Mouse (Mus musculus) Patski (cell line): ENCODE data around the gene Acp2. TPM values are rescaled to one million over a fixed set of nuclear protein-coding genes. Genes with fewer than 3 reads are reported as not detected.
A peak's percentile ranks its signal among the peaks of the same experiment; 100 is the strongest.

Experiments
- ATAC-seq: fragments of 100-300 bp; one replicate; pipeline ENCODE4 v1.8.0; 2021
- CTCF ChIA-PET: fragments of 350-600 bp; sonication (Branson Sonifier 250); formaldehyde crosslinking; loops from one replicate; lab custom pipeline; 2022; ENCODE audit warnings: inconsistent platforms; lab: Charles Lee
- POLR2A ChIA-PET: fragments of 350-600 bp; sonication (Branson Sonifier 250); formaldehyde crosslinking; loops from one replicate; lab custom pipeline; 2022; ENCODE audit warnings: antibody characterized with exemption, inconsistent platforms; lab: Charles Lee
- DNase-seq: peaks from one replicate; pipeline ENCODE4 v3.0.0-alpha.2; 2011; ENCODE audit warnings: low read depth, low spot score
- H3K27me3 ChIP-seq: fragments of 371-371 bp; one replicate; pipeline ENCODE4 v1.5.1; 2021
- CTCF ChIP-seq: fragments of 100-300 bp; IDR thresholded peaks from one replicate; pipeline ENCODE4 v1.5.1; 2021
- in situ Hi-C: fragments of 300-500 bp; cut with MboI; formaldehyde crosslinking; loops from 3 replicates; pipeline ENCODE4 v1.11.1; 2018; ENCODE audit warnings: low pct_unique_long_range_greater_than_20kb, mixed read lengths
- polyA plus RNA-seq: library from polyadenylated mRNA; unstranded; gene quantifications from one replicate; pipeline ENCODE4 v1.2.3, GENCODE M21; 2021

Acp2 gene
- polyA plus RNA-seq, 1 experiment from 2014 or later, result 45.2 TPM

GRCm38 (mm10) chr2:91194624-91195332 lies 7.9 kb upstream of the Acp2 start:
- no peak for TF ChIP-seq CTCF
- DNase-seq, result no peak
- H3K27me3 ChIP-seq, result no peaks in the 10 kb centered on the region
- in situ Hi-C loops, result no loop called here
- ChIA-PET CTCF (no interaction called here), POLR2A (no interaction called here)
- ATAC-seq, result peak; percentile 17

- H3K27me3 ChIP-seq, result no peaks in the 10 kb centered on the region
- no peak for ATAC-seq
- no peak for TF ChIP-seq CTCF
- POLR2A ChIA-PET, result no interaction called here
- CTCF ChIA-PET, result no interaction called here
- DNase-seq, result no peak
- in situ Hi-C loops, result no loop called here
Measured at GRCm38 (mm10) chr2:91196577-91197001, 6.1 kb upstream of the Acp2 start.

GRCm38 (mm10) chr2:91198888-91199287 lies 3.8 kb upstream of the Acp2 start:
- ChIA-PET CTCF (no interaction called here), POLR2A (no interaction called here)
- no peak for TF ChIP-seq CTCF
- ATAC-seq (no peak), DNase-seq (no peak)
- in situ Hi-C loops, result no loop called here
- no peaks in the 10 kb centered on the region for H3K27me3 ChIP-seq

DNA sequence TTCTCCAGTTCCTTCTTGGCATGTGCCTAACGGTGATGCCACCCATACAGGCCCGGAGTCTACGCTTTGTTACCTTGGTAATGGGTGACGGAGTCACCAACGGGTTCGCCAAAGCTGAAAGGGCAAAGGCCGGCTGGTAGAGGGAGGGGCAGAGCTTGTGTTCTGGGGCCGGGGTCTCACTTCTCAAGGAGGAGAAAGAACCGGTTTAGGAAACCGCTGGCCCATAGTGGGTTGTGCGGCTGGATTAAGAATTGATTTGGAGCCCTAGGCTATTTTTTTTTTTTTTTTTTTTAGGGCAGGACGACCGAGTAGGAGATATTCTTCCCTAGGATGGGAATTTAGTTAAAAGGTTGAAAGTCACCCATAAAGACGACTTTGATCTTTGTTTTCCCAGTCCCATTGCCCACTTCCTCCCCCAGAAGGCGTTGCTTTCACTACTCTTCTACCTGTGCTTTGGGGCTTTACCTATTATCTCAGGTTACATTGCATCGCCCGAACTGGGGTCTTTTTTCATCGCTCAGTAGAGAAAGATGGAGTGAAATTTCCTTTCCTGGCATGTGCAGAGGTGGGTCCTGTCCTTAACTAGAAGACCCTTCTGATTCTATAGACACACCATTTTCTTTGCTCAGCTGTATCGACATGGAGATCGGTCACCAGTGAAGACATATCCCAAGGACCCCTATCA lies 429 bp downstream of the Acp2 start:
- ChIA-PET POLR2A (interaction anchor here (0.5 to 0.6 kb wide), 2 partner anchors 96 to 279 kb away, joined by 3 read pairs; no protein-coding TSS in a partner anchor), CTCF (interaction anchor here (1.3 kb wide), 1 partner anchor 88 kb away, joined by 3 read pairs; no protein-coding TSS in a partner anchor)
- no peak for TF ChIP-seq CTCF
- no peaks in the 10 kb centered on the region for H3K27me3 ChIP-seq
- DNase-seq (no peak), ATAC-seq (no peak)
- in situ Hi-C loops, result no loop called here

- DNase-seq (no peak), ATAC-seq (no peak)
- ChIA-PET CTCF (no interaction called here), POLR2A (interaction anchor here (0.5 kb wide), 1 partner anchor 253 kb away, joined by 3 read pairs; no protein-coding TSS in a partner anchor)
- in situ Hi-C loops, result no loop called here
- no peaks in the 10 kb centered on the region for H3K27me3 ChIP-seq
- no peak for TF ChIP-seq CTCF
Measured at GRCm38 (mm10) chr2:91206254-91206775, 3.6 kb downstream of the Acp2 start.

DNA sequence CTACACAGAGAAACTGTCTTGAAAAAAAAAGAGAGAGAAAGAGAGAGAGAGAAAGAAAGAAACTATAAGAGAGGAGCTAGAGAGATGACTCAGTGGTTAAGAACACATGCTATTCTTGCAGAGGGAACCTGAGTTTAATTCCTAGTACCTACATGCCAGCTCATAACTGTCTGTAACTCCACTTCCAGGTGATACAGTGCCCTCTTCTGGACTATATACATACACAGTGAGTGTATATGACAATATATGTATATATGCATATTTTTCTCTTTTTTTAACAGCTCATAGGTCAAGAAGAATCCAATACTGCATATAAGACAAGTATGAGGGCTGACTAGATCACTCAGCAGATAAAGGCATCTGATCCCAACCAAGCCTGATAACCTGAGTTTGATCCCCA lies 10.6 kb downstream of the Acp2 start:
- CTCF ChIA-PET, result interaction anchor here (1.6 kb wide), 1 partner anchor 98 kb away, joined by 11 read pairs; no protein-coding TSS in a partner anchor
- in situ Hi-C loops, result no loop called here
- no peaks in the 10 kb centered on the region for H3K27me3 ChIP-seq
- DNase-seq (no peak), ATAC-seq (no peak)
- peak; percentile 19 for TF ChIP-seq CTCF
- POLR2A ChIA-PET, result interaction anchor here (0.7 kb wide), 1 partner anchor 415 kb away, joined by 4 read pairs; no protein-coding TSS in a partner anchor

GRCm38 (mm10) chr2:91217032-91217431 lies 14.3 kb downstream of the Acp2 start:
- no peak for TF ChIP-seq CTCF
- POLR2A ChIA-PET, result no interaction called here

DNA sequence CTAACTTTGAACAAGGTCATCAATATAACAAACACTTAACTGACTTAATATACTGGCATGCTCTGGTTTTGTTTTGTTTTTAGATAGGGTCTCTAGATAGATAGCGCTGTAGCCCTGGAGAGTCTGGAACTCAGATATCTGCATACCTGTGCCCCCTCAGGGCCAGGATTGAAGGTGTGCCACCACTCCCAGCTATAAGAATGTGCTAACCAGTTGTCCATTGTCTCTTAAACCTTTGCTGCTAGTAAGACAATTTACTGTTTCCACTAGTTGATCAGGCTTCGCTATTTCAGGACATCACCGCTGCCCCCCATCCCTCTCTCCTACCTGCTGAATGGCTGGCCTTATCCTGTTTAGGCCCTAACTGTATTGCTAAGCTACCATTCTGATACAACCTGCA lies 17.8 kb downstream of the Acp2 start:
- ATAC-seq (no peak), DNase-seq (no peak)
- POLR2A ChIA-PET, result no interaction called here
- no peaks in the 10 kb centered on the region for H3K27me3 ChIP-seq
- CTCF ChIA-PET, result no interaction called here
- no peak for TF ChIP-seq CTCF
- in situ Hi-C loops, result no loop called here

More at GRCm38 (mm10) chr2:91217032-91217431, 14.3 kb downstream of the Acp2 start:
- CTCF ChIA-PET, result no interaction called here
- ATAC-seq (no peak), DNase-seq (no peak)
- no peaks in the 10 kb centered on the region for H3K27me3 ChIP-seq
- in situ Hi-C loops, result loop anchor here (5.0 kb wide), 1 partner anchor 105 kb away; no protein-coding TSS in a partner anchor

GRCm38 (mm10) chr2:91223614-91224013 lies 20.9 kb downstream of the Acp2 start:
- in situ Hi-C loops, result no loop called here
- DNase-seq (no peak), ATAC-seq (no peak)
- ChIA-PET POLR2A (no interaction called here), CTCF (interaction anchor here (1.2 to 1.3 kb wide), 2 partner anchors 11 to 108 kb away, joined by 3 to 6 read pairs; no protein-coding TSS in a partner anchor)
- peak; percentile 50 for TF ChIP-seq CTCF
- no peaks in the 10 kb centered on the region for H3K27me3 ChIP-seq

DNA sequence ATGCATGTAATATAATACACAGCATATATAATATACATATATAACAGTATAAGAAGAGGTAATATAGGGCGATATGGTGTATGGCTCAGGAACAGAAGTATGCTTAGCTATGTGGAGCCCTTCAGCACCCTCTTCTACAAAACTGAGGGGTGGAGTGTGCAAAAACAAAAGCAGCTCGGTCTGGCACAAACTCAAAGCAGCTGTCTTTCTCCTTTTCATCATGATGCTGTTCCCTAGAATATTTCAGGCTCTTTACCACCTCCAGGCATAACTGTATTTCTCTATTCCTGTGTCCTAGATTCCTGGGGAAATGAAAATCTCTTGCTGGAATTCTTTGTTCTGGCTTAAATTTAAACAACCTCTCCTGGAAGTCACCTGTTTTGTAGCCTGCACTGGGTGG lies 27.1 kb downstream of the Acp2 start:
- TF ChIP-seq CTCF, result no peak
- POLR2A ChIA-PET, result no interaction called here
- no peak for ATAC-seq
- CTCF ChIA-PET, result interaction anchor here (2.2 kb wide), 1 partner anchor 114 kb away, joined by 5 read pairs; no protein-coding TSS in a partner anchor
- no peaks in the 10 kb centered on the region for H3K27me3 ChIP-seq
- in situ Hi-C loops, result no loop called here
- no peak for DNase-seq
